Mouse (Mus musculus) thymus, adult 2 months (tissue): ENCODE data around the gene Gab1.

Experiments used
- CTCF ChIP-seq: fragments of 200-500 bp; IDR thresholded peaks from 2 replicates; pipeline ENCODE4 v1.5.1; 2012; ENCODE audit warnings: mild to moderate bottlenecking, control low read depth, low read length, moderate library complexity, borderline replicate concordance; ENCODE audit not compliant: control insufficient read depth, poor library complexity, insufficient read depth; ENCODE audit errors: extremely low read depth
- POLR2A ChIP-seq: fragments of 200-500 bp; IDR thresholded peaks from 2 replicates; pipeline ENCODE4 v1.6.1; 2012; ENCODE audit warnings: mild to moderate bottlenecking, low read length, control low read depth, moderate library complexity; ENCODE audit not compliant: control insufficient read depth, poor library complexity, insufficient read depth; ENCODE audit errors: extremely low read depth

- no peak for TF ChIP-seq CTCF
- no peak for TF ChIP-seq POLR2A
Observed at GRCm38 (mm10) chr8:80848631-80849030, 31.7 kb downstream of the Gab1 start.
